Mouse (Mus musculus): ENCODE data around the gene Brd3. TPM values are rescaled to one million over a fixed set of nuclear protein-coding genes. Genes with fewer than 3 reads are reported as not detected.
"Not testable (repeated sequence)": the region's sequence is repeated elsewhere in the genome, so short reads cannot be mapped to it uniquely, and the experiment has no call there.

Brd3 gene
- total RNA-seq, 2 experiments from 2014 or later = 25.9 TPM

- no peak for DNase-seq
Observed at GRCm38 (mm10) chr2:27512909-27513308, 5.4 kb upstream of the Brd3 start.

DNA sequence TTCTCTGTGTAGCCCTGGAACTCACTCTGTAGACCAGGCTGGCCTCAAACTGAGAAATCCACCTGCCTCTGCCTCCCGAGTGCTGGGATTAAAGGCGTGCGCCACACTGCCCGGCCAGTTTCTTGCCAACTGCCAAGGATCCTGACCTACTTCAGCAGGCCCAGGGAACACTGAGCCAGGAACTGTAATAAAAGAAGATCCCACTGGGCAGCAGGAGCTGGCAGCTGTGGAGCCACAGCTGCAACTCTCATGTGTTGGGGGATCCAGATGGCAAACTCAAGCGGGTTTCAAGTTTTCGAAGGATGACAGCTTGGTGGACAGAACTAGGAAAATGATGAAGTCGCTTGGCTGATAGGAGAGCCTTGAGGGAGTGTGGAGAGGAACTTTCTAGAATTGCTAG is 3.2 kb upstream of the Brd3 start:
- no peak for DNase-seq

GRCm38 (mm10) chr2:27506658-27507057 is 804 bp downstream of the Brd3 start:
- not testable (repeated sequence) for DNase-seq

GRCm38 (mm10) chr2:27505539-27505938 is 1.9 kb downstream of the Brd3 start:
- DNase-seq = peak in 1 of 2 experiments; percentile 19

DNA sequence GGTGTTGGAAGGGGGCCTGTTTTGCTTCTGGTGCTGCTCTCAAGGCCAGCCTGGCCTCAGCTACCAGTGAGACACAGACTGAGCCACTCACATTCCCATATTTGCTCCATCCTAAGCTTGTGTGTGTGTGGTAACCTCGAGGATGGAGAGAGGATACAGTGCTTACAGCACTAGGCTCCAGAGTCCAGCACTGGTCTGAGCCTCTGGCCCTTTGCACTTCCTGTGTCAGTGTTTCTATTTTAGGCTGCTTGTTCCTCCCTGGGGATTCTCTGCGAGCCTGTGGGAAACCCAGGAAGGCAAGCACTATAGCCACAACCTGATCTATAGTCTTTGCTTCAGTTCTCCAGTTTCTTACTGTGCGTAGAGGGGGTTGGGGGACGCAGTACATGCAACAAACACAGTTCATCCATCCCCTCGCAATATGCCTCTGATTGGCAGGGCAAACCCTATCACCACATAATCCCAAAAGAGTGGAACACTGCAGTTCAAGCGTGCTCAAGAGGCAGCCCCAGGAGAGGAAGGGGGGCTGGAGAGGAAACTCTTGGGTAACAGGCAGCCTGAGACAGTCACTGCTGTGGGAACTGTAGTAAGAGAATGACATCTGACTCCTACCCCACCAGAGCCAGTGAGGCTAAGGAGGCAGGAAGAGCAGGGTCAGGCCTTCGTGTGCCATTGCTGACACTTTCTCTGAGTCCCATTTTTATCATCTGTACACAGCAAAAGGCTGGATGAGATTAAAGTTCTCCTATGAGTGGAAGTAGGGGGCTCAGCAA is 3.2 kb downstream of the Brd3 start:
- peak; percentile 51 to 69 for DNase-seq

DNA sequence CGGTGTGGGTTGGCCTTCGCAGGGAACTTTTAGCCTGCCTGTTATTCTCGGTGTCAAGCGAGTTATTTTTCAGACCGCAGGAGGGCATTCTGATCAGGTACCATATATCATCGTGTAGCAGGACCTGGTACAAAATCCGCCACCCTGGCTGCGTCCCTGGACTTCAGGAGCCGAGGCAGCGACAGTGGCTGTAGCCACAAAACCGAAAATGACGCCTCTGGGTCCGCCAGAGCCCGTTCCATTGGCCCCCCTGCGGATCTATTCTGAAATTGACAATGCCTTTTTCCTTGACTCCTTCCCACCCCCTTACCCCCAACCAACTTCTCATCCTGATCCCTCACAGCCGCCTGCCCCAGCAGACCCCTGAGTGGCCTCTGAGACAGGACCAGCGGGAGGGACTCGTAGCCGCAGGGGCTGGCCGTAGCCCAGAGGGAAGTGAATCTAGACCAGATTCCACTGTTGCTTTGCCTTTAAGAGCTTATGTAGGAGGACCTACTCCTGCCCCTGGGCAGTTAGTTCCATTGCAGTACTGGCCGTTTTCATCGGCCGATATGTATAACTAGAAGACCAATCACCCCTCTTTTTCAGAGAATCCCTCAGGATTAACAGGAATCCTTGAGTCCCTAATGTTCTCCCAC is 11.0 kb downstream of the Brd3 start:
- no peak for DNase-seq

- no peak for DNase-seq
Observed at GRCm38 (mm10) chr2:27493971-27494370, 13.5 kb downstream of the Brd3 start.

DNA sequence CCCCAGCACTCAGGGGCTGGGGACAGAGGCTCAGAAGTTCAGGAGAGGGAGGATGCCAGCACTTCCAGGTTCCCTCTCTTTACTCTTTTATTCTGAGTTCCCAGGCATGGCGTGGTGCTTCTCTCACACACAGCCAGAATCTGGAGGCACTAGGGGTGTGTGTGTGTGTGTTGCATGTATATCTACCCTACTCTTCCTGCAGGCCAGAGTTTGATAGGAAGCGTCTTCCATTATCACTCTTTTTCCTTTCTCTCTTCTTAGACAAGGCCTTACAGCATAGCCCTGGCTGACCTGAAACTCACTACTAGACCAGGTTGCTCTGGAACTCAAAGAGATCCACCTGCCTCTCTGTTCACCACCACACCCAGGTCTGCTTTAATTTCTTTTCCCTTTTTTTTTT is 16.5 kb downstream of the Brd3 start:
- no peak for DNase-seq

DNA sequence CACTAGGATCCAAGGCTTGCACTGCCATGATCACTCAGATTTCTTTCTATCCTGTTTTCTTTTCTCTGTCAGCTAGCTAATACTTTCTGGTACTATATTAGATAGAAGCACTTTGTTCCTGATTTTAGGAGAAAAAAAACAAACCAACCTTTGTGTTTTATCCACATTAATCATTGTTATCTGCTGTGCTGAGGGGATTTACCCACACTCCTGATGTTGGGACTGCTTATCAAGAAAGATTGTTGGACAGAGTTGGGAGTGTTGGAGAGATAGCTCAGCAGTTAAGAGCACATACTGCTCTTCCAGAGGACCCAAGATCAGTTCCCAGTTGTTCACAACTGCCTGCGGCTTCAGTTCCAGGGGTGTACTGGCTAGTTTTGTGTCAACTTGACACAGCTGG is 19.1 kb downstream of the Brd3 start:
- no peak for DNase-seq

DNA sequence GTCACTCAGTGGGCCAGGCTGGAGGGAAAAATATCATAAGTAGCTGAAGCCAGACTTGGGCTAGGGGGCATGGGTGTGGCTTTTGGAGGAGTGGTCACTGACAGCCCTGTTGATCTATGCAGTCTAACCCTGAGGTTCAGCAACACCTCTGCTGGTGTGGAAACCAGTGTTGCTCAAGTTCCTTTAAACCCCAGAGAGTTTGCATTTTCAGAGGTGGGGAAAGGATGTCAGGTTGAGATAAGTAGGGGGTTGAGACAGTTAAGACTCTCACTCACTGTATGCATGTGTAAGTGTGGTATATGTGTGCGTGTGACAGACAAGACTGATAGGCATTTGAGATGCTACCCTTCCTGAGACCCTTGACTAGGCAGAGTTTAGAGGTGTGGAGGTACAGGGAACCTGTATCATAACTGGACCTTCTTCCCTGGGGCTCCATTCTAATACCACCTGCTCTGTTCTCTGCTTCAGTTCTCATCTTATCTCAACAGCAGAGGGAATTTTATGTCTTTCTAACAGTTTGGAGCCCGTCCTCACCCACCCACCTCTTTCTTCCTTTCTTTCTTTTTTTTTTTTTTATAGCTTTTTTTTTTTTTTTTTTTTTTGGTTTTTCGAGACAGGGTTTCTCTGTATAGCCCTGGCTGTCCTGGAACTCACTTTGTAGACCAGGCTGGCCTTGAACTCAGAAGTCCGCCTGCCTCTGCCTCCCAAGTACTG is 20.0 kb downstream of the Brd3 start:
- DNase-seq = no peak

DNA sequence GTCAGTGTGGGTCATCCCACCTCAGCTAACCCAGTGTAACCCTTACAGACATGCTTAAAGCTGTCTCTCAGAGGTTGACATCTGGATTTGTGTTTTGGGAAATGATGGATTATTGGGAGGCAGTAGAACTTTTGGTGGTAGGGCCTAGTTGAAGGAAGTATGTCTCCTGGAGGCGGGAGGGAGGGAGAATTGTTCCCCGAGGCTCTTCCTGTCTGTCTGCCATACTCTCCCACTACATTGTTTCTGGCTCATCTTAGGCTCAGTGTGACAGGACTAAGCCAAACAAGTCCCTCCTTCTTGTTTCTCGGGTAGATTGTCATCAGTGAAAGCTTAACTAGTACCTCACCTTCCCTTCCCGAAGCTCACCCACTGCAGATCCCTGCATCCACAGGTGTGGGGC is 20.7 kb downstream of the Brd3 start:
- DNase-seq = no peak

GRCm38 (mm10) chr2:27482265-27482861 is 25.1 kb downstream of the Brd3 start:
- no peak for DNase-seq

GRCm38 (mm10) chr2:27480367-27480766 is 27.1 kb downstream of the Brd3 start:
- DNase-seq = no peak

DNA sequence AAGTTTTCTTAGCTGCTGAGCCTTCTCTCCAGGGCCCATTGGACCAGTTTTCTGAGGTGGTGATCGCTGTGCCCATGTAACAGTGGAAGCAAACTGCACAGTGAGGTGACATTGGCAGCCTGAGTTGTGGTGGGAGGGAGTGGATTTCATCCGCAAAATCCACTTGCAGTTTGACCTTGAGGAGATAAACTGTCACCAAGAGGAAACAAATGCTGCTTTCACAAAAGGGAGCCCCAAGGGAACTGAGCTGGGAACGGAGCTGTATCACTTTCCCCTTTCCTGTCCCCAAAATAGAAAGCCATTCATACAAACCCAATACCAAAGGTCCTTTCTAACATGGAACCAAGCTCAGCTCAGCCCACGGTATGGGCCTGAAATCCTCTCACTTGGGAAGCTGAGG is 27.6 kb downstream of the Brd3 start:
- DNase-seq = peak in 1 of 2 experiments; percentile 34

- peak; percentile 39 to 58 for DNase-seq
Observed at GRCm38 (mm10) chr2:27476303-27477192, 30.9 kb downstream of the Brd3 start.

DNA sequence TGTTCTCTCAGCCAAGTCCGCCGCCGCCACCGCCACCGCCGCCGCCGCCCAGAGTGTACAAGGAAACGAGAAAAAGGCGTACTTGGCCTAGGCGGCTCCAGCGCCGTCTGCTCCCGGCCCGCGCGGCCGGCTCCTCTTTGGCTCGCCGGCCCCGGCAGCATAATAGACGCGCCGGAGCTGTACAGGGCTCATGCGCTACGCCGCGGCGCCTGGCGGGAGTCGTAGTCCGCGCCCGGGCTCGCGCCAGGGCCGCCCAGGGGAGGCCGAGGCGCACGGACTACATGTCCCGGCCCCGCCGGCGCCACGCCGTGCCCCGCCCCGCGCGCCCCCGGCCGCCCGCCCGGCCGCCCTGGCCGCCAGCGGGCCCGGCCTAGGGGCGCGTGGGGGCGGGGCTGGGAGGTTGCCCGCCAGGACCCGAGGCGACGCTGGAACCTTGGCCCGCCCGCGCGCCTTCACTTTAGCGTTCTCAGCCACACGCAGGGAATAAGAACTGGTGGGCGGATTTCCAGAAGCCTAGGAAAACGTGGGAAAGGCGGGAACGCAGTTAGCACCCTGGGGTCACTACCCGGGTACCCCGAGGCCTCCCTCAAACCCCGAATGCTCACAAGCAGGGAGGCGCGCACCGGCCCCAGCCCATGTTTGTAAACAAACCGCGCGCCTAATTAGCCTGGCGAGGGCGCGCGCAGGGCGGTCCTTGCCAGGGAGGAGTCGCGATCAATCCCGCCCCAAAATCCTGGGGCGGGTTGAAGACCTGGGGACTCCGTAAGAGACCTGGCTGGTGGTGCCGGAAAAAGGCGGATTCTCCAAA is 31.8 kb downstream of the Brd3 start:
- peak; percentile 88 to 96 for DNase-seq

GRCm38 (mm10) chr2:27474621-27475484 is 32.6 kb downstream of the Brd3 start:
- DNase-seq = peak; percentile 50 to 60

GRCm38 (mm10) chr2:27473911-27474310 is 33.6 kb downstream of the Brd3 start:
- DNase-seq = no peak

- no peak for DNase-seq
Observed at GRCm38 (mm10) chr2:27473061-27473765, 34.2 kb downstream of the Brd3 start.

Measured in heart, adult 18-20 months (tissue).